Mouse (Mus musculus): Measurements from ENCODE around the gene Castor1. TPM values are rescaled to one million over a fixed set of nuclear protein-coding genes. Genes with fewer than 3 reads are reported as not detected.

Gene Castor1
- polyA plus RNA-seq, 1 experiment = 19.8 TPM

- no peak for DNase-seq (ENCODE audit: low spot score)
Measured at GRCm38 (mm10) chr11:4235052-4235655, 17.1 kb downstream of the Castor1 start.

- no peak for DNase-seq (ENCODE audit: low spot score)
Measured at GRCm38 (mm10) chr11:4235665-4236545, 17.9 kb downstream of the Castor1 start, which contains the start of gene Osm. Gene Osm, plus strand, starts transcription at chr11:4236420.

- DNase-seq (ENCODE audit: low spot score) = no peak
Measured at GRCm38 (mm10) chr11:4236546-4237067, 18.6 kb downstream of the Castor1 start.

- DNase-seq (ENCODE audit: low spot score) = peak; percentile 18
Measured at GRCm38 (mm10) chr11:4237389-4237912, 19.4 kb downstream of the Castor1 start.

GRCm38 (mm10) chr11:4238167-4238566, 20.1 kb downstream of the Castor1 start:
- peak; percentile 13 for DNase-seq (ENCODE audit: low spot score)

GRCm38 (mm10) chr11:4239691-4240090, 21.7 kb downstream of the Castor1 start:
- no peak for DNase-seq (ENCODE audit: low spot score)

DNA sequence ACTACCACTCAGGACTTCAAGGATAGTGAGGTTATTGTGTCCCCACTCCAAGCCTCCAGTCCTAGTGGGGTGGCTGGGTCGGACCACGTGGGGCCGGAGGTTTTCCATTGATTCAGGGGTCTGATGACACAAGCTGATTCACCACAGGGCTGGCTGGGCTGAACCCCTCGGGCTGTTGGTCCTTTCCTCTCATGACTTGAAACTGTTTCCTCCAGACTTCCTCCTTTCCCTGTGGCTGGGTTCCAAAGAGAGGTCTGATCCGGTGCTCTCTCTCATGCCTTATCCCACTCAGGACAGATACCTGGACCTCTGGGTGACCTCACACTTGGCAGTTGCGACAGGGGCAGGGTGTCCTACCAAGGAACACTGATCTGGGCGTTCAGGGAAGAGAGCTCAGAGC, 22.1 kb downstream of the Castor1 start:
- DNase-seq (ENCODE audit: low spot score) = no peak

GRCm38 (mm10) chr11:4241180-4241579, 23.2 kb downstream of the Castor1 start:
- DNase-seq (ENCODE audit: low spot score) = no peak

- no peak for DNase-seq (ENCODE audit: low spot score)
Measured at GRCm38 (mm10) chr11:4246126-4246525, 28.1 kb downstream of the Castor1 start.

DNA sequence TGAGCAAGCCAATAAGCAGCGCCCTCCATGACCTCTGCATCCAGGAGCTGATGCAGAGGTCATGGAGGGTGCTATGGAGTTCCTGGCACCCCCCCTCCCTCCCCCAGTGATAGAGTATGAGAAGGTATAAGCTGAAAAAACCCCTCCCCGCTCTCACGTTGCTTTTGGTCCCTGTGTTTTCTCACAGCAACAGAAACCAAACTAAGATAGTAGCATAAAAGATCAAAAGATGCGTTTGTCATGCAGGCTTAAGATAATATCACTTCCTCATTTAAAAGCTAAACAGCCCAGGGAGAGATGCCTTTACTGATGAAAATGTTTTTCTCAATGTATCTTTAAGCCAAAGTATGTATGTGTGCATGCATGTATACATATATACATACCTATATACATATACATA, 28.6 kb downstream of the Castor1 start:
- DNase-seq (ENCODE audit: low spot score) = no peak

- DNase-seq (ENCODE audit: low spot score) = no peak
Measured at GRCm38 (mm10) chr11:4247201-4247959, 29.4 kb downstream of the Castor1 start.

DNA sequence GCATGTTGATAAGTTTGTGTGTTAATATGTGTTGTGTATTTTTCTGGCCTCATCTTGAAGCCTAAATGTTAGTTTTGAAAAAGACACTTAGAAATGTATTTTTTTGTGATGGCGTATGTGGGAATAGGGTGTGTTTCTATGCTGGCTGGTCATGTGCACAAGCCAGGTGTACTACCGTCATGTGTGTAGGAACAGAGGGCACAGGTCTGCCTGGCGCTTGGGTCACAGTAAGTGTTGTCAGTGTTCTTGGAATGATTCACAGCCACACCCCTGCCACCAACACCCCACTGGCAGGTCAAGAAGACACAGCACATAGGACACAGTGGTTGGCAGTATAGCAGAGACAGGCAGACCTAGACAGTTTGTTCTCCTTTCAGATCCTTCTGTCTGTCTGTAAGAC, 31.1 kb downstream of the Castor1 start:
- no peak for DNase-seq (ENCODE audit: low spot score)

DNA sequence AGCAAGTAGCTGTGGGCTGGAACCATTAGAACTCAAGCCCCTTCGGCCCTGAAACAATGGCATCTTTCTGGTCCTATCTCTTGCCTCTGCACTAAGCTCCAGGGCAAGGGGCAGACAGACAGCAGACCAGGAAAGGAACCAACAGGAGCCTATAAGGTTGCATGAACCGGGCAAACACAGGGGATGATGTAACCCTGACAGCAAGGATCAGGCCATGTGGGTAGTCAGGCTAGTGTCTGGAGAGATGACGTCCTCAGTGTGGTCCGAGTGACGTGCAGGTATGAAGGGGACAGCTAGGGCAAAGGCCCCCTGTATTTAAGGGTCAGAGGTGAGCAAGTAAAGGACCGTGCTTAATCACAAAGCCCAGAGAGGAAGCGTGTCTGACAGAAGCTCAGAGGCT, 32.3 kb downstream of the Castor1 start:
- DNase-seq (ENCODE audit: low spot score) = no peak

DNA sequence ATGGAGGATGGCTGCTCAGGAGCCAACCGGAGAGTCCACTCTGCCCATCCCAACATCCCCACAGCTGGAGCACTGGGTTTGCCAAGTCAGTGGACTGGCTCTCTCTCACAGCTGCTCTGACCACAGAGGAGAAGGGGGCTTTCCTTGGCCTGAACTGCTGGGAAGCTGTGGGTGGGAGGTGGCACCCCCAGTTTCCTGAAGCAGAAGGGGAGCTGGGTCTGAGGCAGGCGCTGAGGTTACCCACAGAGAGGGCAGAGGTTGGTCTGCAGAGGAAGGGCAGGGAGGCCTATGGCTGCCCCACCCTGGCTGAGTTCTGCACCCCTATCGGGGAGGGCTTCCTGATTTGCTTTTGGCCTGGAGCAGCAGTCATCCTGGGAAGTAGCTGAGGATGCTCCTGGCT, 33.4 kb downstream of the Castor1 start:
- no peak for DNase-seq (ENCODE audit: low spot score)

- no peak for DNase-seq (ENCODE audit: low spot score)
Measured at GRCm38 (mm10) chr11:4252886-4253285, 34.9 kb downstream of the Castor1 start.

GRCm38 (mm10) chr11:4256846-4257607, 39.0 kb downstream of the Castor1 start, which contains the start of gene Lif:
Gene Lif, plus strand, starts transcription at chr11:4257557.
- DNase-seq (ENCODE audit: low spot score) = no peak

DNA sequence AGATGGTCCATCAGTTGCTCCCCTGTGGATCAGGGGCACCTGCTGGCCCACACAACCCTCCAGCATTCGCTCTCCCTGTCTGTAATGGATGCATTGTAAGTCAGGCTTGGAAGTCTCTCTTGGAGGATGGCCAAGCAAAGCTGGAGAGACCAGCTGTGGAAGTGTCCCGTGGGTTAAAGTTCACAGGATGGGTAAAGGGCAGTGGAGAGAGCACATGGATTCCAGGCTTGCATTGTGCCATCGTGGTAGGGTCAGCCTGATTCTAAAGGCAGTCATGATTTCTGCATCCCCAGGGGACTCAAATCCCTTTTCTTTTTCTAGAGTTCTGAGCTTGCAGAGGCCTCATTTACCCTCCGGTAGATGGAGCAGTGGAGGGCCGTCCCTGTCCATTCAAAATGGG, 39.7 kb downstream of the Castor1 start:
- no peak for DNase-seq (ENCODE audit: low spot score)

DNA sequence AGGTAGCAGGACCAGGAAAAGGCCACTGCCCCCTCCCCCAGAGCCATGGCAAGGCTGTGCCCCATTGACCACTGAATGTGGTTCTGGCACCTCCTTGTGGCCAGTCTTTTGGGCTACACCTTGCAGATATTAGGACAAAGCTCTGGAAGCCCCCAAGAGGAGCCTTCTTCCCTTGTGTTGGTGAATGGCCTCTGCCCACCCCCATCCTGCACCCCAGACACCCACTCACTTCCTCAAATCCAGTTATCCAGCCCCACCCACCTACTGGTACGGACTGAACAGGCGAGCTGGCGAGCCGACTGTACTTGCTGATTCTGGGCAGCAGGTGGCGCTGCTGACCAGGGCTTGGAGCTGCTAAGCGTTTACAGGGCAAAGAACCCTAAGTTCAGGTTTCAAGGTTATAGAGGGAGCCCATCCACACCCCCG, 40.6 kb downstream of the Castor1 start:
- DNase-seq (ENCODE audit: low spot score) = peak; percentile 82

DNA sequence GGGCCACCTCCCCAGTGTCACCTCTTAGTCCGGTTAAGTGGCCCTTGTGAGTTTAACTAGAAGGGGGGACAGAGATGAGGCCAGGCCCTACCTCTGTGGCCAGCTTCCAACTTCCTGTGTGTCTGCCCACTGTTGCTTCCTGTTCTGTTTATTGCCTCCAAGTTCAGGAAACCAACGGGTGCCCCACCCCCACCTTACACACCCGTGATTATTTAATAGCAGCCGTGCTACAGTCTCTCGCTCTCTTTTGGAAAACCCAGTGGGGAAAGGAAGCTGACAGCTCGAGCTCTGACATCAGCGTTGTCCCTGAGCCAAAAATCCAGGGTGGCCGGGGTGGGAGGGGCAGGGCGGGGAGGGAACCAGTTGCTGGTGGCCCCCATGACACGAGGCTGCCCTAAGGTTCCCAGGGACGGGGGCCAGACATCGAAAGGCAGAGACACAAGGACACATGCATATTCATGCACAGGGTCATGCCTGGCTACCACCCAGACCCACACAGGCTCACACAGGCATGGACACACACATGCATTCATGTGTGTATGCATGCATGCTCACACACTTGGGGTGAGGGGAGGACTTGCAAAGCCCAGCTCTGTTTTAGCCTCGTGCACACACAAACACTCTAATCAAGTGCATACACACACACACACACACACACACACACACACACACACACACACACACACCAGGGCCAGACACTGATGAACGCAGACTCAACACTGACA, 42.6 kb downstream of the Castor1 start:
- DNase-seq (ENCODE audit: low spot score) = no peak

DNA sequence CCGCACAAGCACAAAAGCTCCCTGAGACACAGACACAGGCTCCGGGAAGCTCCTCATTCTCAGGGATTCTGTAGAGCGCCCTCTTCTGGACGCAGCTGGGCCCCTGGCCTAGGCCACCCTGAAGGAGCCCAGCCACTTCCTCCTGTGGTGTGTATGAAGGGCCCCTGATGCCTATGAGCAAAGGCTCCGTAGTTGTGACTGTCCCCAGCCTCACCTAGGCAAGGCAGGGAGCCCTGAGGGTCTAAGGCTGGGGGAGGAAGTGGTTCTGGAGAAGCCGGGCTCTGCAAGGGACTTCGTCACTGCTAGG, 43.1 kb downstream of the Castor1 start:
- no peak for DNase-seq (ENCODE audit: low spot score)

- no peak for DNase-seq (ENCODE audit: low spot score)
Measured at GRCm38 (mm10) chr11:4261969-4262368, 43.9 kb downstream of the Castor1 start.
